Mouse (Mus musculus) kidney, adult 11 months (tissue): ENCODE measurements around the gene Rpl26.
"Not testable (repeated sequence)": the region's sequence is repeated elsewhere in the genome, so short reads cannot be mapped to it uniquely, and the experiment has no call there.

Source experiments
- DNase-seq: peaks from one replicate; pipeline ENCODE4 v3.0.0; 2022

Rpl26 gene

GRCm38 (mm10) chr11:68924749-68925148, 23.4 kb downstream of the Rpl26 start:
- no peak for DNase-seq

- DNase-seq = no peak
These were observed 25.6 kb downstream of the Rpl26 start, which contains the start of gene Odf4 for GRCm38 (mm10) chr11:68926981-68927380. Gene Odf4, minus strand, starts transcription at chr11:68927081.

GRCm38 (mm10) chr11:68929947-68930346, 28.6 kb downstream of the Rpl26 start:
- no peak for DNase-seq

- DNase-seq = no peak
These were observed 32.6 kb downstream of the Rpl26 start for GRCm38 (mm10) chr11:68933885-68934507.

GRCm38 (mm10) chr11:68936951-68937350, 35.6 kb downstream of the Rpl26 start:
- not testable (repeated sequence) for DNase-seq

GRCm38 (mm10) chr11:68939451-68940304, 38.3 kb downstream of the Rpl26 start:
- peak; percentile 94 for DNase-seq

- DNase-seq = peak; percentile 90
These were observed 39.1 kb downstream of the Rpl26 start for GRCm38 (mm10) chr11:68940516-68940915.

GRCm38 (mm10) chr11:68942731-68943130, 41.3 kb downstream of the Rpl26 start:
- peak; percentile 65 for DNase-seq

GRCm38 (mm10) chr11:68945245-68945644, 43.9 kb downstream of the Rpl26 start:
- no peak for DNase-seq

GRCm38 (mm10) chr11:68946001-68946400, 44.6 kb downstream of the Rpl26 start:
- DNase-seq = no peak

GRCm38 (mm10) chr11:68946806-68947440, 45.5 kb downstream of the Rpl26 start:
- no peak for DNase-seq

GRCm38 (mm10) chr11:68947542-68947993, 46.2 kb downstream of the Rpl26 start:
- no peak for DNase-seq

GRCm38 (mm10) chr11:68953903-68954302, 52.5 kb downstream of the Rpl26 start:
- DNase-seq = no peak

- DNase-seq = no peak
These were observed 53.0 kb downstream of the Rpl26 start for GRCm38 (mm10) chr11:68954408-68954807.

- no peak for DNase-seq
These were observed 54.1 kb downstream of the Rpl26 start for GRCm38 (mm10) chr11:68955473-68955872.

GRCm38 (mm10) chr11:68956107-68956506, 54.7 kb downstream of the Rpl26 start:
- peak; percentile 52 for DNase-seq
